Mouse (Mus musculus) CD8-positive naive resting alpha-beta T cell, adult 2 months (primary cell): ENCODE results near the gene Fgd5.
"Not testable (repeated sequence)": the region's sequence is repeated elsewhere in the genome, so short reads cannot be mapped to it uniquely, and the experiment has no call there.

Source experiments
- DNase-seq, 2 experiments: peaks; one replicate each; pipeline ENCODE4 v3.0.0; 2022; ENCODE audit warnings: low read depth in 2 of 2, low spot score in 2 of 2

Gene Fgd5

DNA sequence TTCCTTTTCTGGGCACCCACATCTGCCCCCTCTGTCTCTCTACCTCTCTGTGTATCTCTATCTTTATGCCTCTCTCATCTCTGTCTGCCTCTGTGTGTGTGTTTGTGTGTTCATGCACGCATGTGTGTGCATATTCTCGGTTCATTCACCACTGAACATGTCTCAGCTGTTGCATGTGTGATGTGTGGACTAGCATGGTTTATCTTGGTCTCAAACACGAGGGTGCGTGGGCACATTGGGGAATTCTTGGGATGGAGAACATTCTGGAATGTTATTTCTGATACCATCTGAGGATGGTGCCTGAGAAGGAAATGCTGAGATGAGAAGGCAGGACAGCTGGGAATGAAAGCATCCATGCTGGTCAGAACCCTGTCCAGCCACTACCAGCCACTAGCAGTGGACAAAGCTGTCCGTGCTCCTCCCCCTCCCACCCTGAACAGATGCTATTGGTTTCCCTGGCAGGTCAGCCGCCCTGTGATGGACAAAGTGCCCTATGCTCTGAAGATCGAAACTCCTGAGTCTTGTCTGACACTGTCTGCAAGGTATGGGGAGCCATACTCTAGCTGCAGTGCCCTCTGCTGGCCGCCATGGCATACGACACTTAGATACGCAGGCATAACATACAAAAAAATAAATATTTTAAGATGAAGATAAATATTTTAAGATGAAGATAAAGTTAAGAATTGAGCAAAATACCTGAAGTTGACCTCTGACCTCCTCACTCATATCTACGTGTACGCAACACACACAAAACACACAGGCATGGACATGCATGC, 87.2 kb downstream of the Fgd5 start:
- no peak for DNase-seq

DNA sequence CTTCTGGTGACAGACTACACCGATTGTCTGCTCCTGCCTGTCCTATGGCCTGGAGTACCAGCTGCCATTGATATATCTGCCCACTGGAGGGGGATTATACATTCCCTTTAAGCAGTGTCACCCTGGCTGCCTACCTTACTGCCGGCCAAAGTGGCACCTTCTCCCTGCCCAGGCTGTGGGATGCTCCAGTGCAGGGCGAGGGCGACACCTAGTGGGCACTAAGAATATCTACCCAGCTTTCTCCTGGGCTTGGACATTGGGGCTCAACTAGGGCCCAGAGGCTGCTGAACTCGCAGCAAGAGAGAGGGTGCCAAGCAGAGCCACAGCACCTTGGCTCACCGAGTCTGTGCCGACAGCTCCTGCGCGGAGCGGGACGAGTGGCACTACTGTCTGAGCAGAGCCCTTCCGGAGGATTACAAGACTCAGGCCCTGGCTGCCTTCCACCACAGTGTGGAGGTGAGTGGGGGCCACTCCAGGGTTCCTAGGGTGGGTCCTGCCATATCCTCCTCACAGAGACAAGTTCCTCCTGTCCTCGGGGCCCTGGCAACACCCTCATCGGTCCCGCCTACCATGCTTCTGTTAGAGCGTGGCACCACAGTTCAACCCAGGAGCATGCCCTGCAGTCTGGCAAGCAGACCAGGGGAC, 88.6 kb downstream of the Fgd5 start:
- DNase-seq, result peak; percentile 42 to 59

DNA sequence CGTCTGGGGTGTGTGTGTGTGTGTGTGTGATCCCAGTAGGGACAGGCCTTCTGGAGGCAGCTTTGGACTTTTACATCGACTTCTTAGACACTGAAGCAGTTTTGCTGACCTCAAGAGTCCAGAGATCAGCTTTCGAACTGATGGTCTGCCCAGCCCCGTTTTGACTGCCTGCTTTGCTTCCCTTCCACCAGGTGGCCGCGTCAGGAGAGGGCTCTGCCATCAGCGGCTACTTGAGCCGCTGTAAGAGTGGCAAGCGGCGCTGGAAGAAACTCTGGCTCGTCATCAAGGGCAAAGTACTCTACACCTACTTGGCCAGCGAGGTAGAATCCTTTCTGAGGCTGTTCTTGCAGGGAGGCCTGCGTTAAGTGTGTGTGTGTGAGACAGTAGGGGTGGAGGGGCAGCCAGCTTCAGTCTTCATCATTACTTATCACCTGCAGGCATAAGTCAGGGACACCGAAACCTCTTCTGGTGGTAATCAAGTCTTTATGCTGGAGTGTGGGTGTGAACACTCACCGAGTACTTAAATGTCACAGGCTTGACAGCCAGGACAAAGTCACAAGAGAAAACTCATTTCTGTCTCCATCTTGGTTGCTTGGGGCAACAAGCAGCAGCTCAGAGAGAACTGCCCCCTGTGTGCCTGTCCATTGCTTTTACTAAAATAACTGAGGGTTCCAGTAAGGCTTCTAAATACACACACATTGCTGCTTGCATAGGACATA, 92.6 kb downstream of the Fgd5 start:
- no peak for DNase-seq

DNA sequence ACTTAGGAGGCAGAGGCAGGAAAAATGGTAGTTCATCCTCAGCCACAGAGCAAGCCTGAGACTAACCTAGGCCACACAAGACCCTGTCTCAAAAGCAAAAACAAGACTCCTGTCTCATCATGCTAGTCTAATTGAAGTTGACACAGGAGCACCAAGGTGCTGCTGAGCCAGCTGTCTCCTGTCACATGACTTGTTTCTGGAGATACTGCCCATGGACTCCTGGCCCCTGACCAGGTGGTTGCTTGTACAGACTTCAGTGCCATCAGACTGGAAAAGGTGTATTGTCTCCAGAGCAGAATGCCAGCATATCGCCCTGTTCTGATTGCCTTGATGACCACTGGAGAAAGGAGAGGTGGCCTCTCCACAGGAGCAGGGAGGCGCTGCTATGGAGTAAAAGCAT, 102.1 kb downstream of the Fgd5 start:
- no peak for DNase-seq

DNA sequence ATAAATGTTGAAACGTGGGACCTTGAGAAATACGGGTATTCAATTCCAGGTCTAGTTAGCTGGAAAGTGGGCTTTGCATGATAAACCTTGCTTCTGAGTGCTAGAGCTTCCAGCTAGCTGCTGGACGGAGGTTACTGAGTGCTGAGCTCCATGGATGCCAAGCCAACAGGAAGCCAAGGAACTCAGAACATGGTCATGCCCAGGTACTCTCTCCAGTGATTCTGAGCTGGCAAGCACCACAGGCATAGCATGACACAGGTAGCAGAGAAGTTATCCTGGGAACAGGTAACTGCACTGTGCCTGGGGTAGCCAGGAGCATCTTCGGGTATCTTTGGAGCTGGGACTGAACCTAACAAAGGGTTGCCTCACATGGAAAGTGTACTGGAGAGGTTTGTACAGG, 104.1 kb downstream of the Fgd5 start:
- no peak for DNase-seq

DNA sequence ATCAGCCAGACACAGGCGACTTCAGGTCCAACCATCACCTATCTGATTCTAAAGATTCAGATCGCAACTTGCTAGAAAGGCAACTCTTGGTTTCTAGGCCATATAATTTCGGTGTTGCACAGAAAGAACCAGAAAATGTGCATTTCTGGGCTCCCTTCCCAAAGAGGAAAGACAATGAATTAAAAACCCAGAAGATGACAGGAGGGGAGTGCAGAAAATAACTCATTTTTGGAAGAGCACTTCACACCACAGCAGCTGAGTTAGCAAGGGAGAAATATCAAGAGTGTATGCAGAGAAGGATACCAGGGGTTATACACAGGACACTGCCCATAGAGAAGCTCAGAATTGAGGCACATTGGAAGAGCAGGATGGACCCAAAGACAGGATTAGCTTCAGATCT, 106.3 kb downstream of the Fgd5 start:
- DNase-seq, result no peak

DNA sequence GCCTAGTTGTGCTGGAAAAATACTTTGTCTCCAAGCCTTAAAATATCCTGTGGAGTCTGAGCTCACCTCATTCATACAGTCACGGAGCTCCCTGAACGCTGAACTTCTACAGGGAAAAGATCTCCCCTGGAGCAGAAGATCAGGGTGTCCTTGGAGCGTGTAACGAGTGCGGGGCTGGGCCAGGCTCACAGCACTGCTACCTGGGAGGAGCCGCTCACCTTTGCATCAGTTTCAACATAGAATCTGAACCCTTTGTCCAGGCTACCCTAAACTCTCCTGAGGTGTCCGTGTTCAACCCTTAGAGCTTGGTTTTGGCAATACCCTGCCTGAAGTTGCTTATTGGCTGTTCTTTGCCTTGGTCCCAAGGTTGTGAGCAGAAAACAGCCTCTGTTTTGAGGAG, 110.5 kb downstream of the Fgd5 start:
- DNase-seq, result not testable (repeated sequence)

DNA sequence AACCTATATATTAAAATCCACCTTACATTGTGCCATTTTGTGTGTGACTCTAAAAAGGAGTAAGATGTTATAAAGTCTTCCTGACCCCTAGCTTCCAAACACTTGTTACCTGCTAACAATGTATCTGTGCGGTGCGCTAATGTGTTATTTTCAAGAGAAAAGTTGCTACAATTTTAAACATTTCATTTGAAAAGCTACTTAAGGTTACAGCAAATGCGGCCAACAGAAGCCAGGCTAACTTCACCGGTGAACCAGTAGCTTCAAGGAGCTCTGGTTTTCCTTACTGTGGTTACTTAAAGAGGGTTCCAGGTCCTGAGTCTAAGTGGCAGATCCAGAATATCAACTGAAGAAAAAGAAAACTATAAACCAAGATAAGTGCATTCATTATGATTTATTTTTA, 111.3 kb downstream of the Fgd5 start:
- no peak for DNase-seq

DNA sequence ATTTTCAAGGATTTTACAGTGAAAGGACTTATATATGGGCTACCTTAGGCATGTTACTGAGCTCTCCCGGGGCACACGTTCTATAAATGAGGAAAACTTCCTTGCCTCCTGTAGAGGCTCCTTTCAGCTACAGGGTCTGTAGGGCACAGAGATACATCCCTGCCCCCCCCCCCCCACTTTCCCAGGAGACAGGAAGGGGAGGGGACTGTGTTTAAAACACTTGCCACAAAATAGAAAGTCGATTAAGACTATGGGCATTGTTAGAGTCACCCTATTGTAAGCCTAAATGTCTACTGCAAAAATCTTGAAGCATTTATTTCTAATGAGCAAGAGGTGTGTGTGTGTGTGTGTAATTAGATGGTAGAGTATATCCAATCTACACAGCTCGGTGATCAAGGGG, 111.8 kb downstream of the Fgd5 start:
- no peak for DNase-seq

DNA sequence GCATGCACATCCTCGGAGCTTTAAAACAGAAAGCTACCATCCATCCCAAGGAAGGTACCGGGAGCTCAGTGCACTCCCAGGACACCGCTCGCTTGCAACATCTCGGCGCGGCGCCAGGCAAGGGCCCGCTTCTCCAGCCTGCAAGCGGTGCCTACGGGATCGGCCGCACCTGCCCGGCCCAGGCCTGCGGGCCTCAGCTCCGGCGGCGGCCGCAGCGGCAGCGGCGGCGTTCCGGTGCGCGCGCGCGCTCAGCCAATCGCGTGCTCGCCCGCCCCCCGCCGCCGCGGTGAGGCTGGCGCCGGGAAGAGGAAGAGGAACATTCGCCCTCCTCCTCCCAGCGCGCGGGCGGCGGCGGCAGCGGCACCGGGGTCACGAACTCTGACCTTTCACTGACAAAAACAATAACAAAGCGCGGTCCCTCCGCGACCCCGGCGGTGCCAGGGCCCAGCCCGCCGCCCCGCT, 112.5 kb downstream of the Fgd5 start, which contains the start of gene Nr2c2:
Nr2c2 (plus strand) TSS at position 261 of the 462 bp plus-strand sequence.
- DNase-seq, result peak; percentile 65 to 68

DNA sequence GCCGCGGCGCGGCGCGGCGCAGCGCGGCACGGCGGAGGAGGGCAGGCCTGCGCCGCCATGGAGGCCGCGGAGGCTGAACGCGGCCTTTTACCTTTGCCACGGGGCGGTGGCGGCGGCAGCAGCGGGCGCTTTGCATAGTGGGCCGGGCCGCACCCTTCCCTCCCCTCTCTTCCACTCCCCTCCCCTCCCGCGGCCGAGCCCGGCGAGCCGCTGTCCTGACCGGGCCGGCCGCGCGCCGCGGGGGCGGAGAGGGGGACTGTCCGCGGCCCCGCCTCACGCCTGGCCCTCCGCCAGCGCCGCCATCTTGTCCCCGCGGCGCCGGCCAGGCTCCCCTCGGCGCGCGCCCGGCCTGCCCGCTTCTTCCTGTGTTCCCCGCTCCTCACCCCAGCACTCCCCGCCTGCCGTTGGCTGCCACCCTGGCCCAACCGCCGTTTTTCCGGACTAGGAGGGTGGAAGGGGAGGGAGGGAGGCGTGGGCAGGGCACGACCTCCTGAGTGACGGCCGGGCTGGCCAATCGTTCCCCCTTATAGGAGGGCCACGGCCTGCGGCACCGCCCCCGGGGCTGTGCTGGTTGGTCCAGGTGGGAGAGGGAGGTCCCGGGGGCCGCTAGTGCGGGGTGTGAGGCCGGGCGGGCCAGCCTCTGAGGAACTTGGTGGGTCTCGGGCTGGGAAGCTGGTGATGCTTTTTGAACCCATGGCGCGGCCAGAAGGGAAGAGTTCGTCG, 113.2 kb downstream of the Fgd5 start:
- peak; percentile 100 for DNase-seq

DNA sequence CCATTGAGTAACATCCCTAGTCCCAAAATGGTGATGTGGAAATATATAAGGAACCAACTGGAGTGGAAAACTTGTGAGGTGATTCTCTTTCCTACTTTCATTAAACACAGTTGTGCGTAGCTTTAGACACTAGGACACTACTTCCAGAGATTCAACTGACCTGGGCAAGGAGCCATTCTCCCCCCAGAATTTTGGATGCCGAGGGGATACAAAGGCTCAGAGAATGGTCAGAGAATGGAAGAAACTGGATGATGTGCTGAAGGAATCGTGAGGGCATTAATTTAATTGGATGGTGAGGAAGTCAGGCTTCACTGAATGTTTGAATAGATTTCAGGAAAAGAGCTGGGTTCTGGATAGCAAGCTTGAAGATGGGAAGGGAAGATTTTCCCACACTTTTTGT, 114.1 kb downstream of the Fgd5 start:
- no peak for DNase-seq

DNA sequence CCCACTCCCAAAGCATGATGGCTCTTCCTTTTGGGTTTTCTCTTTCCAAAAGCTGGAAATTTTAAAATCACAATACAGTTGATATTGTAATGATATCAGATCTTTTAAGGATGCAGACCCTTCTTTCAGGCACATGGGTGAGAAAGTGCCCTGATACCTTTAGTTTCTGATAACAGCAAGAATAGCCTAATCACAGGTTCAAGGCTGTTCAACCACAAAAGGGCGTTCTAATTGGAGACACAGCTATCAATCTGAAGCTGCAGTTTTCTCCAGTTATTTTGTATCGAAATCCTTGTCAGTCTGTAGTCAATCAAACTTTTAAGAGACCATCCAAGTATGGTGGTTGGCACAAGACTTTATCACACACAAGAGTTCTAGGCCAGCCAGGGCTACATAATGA, 115.2 kb downstream of the Fgd5 start:
- no peak for DNase-seq

DNA sequence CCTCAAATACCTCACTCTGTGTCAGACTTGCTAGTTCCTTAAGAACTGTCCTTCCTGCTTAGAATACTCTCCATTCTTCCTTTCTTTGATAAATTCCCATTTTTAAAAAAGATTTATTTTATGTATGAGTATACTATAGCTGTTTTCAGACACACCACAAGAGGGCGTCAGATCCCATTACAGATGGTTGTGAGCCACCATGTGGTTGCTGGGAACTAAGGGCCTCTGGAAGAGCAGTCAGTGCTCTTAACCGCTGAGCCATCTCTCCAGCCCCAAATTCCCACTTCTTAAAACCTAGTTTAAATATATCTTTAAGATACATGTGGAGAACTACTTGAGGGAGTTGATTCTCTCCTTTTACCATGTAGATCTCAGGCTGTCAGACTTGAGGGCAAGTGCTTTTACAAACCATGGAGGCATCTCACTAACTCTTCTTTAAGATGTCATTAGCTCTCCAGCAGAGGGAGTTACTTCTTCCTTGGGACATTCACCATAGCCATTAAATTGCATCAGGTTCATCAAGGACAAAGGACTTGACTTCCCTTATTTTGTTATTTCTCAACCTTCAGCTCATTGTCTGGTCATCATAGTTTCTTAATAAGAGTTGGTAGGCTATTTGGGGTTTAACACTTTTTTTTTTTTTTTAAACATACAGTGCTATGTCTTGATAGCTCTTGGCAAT, 122.1 kb downstream of the Fgd5 start:
- no peak for DNase-seq

DNA sequence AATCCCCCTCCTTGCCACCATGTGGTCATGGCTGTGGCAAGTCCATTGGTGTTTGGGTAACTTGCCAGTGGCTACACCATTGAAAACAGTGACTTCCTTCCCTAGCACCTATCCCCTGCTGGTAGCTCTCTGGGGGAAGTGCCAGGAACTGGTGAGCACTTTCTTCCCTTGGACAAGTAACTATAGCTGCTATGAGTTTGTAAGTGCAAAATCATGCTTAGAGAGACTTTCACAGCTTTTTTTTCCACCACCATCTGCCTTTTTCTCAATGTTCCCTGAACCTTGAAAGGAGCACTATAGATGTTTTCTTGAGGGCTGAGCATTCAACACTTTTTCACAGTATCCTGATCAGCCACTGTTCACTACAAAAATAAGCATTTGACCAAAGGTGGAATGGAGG, 145.9 kb downstream of the Fgd5 start:
- no peak for DNase-seq
